Mouse (Mus musculus): ENCODE measurements around the gene Rrp1. TPM values are rescaled to one million over a fixed set of nuclear protein-coding genes. Genes with fewer than 3 reads are reported as not detected.
A peak's percentile ranks its signal among the peaks of the same experiment; 100 is the strongest.

The Rrp1 gene
- polyA plus RNA-seq, 1 experiment = 699 TPM

DNA sequence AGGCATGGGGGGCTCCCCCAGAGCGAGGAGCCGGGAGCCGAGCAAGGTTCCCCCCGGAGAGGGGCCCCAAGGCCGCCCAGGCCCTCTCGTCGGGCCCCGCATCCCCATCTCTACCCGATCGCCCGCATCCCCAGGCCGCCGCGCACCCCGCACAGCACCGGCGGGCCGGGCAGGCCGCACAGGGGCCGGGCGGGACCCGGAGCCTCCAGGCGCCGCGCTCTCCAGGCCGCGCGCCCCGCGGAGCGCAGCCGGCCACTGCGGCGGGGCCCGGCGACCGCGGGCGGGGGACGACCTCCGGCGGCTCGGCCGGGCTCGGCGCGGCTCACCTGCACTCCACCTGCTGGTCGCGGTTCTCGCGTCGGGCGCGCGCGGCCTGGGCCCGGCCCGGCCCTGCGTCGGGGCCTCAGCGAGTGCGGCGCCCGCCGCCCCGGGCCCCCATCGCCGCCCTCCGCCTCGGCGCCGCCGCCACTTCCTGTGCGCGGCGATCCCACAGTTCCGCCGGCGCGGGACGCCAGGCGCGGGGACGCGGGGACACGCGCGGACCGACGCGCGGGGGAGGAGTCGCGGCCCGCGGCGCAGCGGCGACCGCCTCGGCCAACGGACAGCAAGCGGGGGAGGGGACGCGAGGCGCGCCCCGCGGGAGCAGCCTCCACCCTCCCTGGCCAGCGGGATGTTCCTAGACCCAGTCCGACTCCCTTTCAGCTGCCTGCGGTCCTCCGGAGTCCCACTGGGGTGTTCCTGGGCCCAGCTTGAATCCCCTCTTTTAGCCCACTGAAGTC, 60.8 kb downstream of the Rrp1 start, which contains the start of gene Agpat3:
Agpat3 (minus strand) TSS at position 603 of the 779 bp plus-strand sequence.
- peak in 1 of 2 experiments; percentile 60 for DNase-seq (ENCODE audit: extremely low spot score in 1 of 2, low spot score in 1 of 2)

GRCm38 (mm10) chr10:78351564-78351886, 61.3 kb downstream of the Rrp1 start:
- DNase-seq (ENCODE audit: extremely low spot score in 1 of 2, low spot score in 1 of 2) = no peak

DNA sequence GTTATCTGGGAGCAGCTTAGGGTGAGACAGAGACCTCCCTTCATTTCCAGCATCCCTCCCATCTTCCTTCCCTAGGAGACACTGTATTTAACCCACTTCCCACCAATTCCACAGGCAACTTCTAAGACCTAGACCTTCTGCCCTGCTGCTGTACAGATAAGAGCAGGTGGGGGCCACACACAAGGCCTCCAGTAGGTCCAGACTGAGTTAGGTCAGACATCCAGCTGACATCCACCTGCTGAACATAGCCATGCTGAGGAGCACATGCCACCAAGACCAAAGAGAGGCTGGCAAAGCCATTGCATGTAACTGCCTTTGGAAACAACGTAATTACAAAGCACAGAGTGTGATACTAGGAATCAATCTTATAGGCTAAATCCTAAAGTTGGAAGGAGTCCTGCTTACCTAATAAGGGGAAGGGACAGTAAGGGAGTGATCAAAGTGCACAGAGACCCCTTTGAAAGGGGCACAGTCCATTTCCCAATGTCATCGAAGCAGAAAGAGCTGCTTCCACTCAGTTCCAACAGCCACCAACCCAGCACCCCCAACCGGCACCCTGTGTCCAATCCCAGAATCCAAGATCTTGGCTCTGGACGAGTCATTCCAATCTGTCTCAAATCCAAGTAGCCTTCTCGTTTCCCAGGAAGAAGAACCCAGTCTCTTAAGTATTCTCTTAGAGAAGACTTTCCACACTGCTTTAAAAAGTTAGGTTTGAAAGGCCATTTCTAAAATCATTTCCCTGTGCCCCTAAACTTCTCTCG, 61.9 kb downstream of the Rrp1 start:
- DNase-seq (ENCODE audit: extremely low spot score in 1 of 2, low spot score in 1 of 2) = no peak

Other genes with a start within 250 kb of the Rrp1 start
- 115 and 117 TPM in 2 replicates for gene D10Jhu81e, start 243.3 kb downstream of the Rrp1 start, polyA plus RNA-seq (2012; rRNA removed)
- 16.8 and 18.0 TPM in 2 replicates for gene Pwp2, start 227.9 kb downstream of the Rrp1 start, polyA plus RNA-seq (2012; rRNA removed)
- gene Trappc10, start 168.4 kb downstream of the Rrp1 start, polyA plus RNA-seq (2012; rRNA removed) = 53.7 and 63.0 TPM in 2 replicates
- 218 and 220 TPM in 2 replicates for gene Agpat3, start 60.6 kb downstream of the Rrp1 start, polyA plus RNA-seq (2012; rRNA removed)
- gene Cstb, start 12.6 kb upstream of the Rrp1 start, polyA plus RNA-seq (2012; rRNA removed) = 69.5 and 75.2 TPM in 2 replicates
- 80.2 and 80.9 TPM in 2 replicates for gene Pdxk, start 51.9 kb upstream of the Rrp1 start, polyA plus RNA-seq (2012; rRNA removed)
- gene Olfr1358, start 104.4 kb upstream of the Rrp1 start, polyA plus RNA-seq (2012; rRNA removed) = not detected in 2 replicates
- gene Ilvbl, start 161.3 kb upstream of the Rrp1 start, polyA plus RNA-seq (2012; rRNA removed) = 41.4 and 44.3 TPM in 2 replicates
- gene Syde1, start 178.9 kb upstream of the Rrp1 start, polyA plus RNA-seq (2012; rRNA removed) = 7.3 and 8.2 TPM in 2 replicates
- 0.08 and 0.11 TPM in 2 replicates for gene Olfr1357, start 205.0 kb upstream of the Rrp1 start, polyA plus RNA-seq (2012; rRNA removed)